Mouse (Mus musculus) layer of hippocampus, adult 18-20 months (tissue): Measurements from ENCODE around the gene Dnajb3. TPM values are rescaled to one million over a fixed set of nuclear protein-coding genes. Genes with fewer than 3 reads are reported as not detected.
A peak's percentile ranks its signal among the peaks of the same experiment; 100 is the strongest.

ENCODE experiments used
- DNase-seq, 2 experiments: peaks; one replicate each; pipeline ENCODE4 v3.0.0; 2022; ENCODE audit warnings: low spot score in 2 of 2
- long read RNA-seq: library from polyadenylated mRNA; stranded (forward); transcript quantifications from one replicate; pipeline ENCODE4 v2.0.0, GENCODE M21; 2021
- total RNA-seq, 2 experiments: library from RNA; stranded (reverse); gene quantifications; 2 replicates each; pipeline ENCODE4 v1.2.3; 2021

Gene Dnajb3
- 1 to 10 TPM; 2.9 to 3.2 TPM for total RNA-seq
- long read RNA-seq, partial matches to known transcripts, result 0 of 2 reads
- long read RNA-seq, other reads (novel, unspliced or antisense), result 0 of 2 reads

GRCm38 (mm10) chr1:88205294-88205922 is at the start of gene Dnajb3:
Gene Dnajb3, minus strand, starts transcription at chr1:88205782.
- DNase-seq, result peak; percentile 83 to 91

- no peak for DNase-seq
Observed at GRCm38 (mm10) chr1:88254793-88255465, 49.3 kb upstream of the Dnajb3 start.

- no peak for DNase-seq
Observed at GRCm38 (mm10) chr1:88253540-88253939, 48.0 kb upstream of the Dnajb3 start.

- no peak for DNase-seq
Observed at GRCm38 (mm10) chr1:88253106-88253505, 47.5 kb upstream of the Dnajb3 start.

- no peak for DNase-seq
Observed at GRCm38 (mm10) chr1:88250023-88250422, 44.4 kb upstream of the Dnajb3 start.

GRCm38 (mm10) chr1:88249596-88249995 is 44.0 kb upstream of the Dnajb3 start:
- DNase-seq, result no peak

- DNase-seq, result no peak
Observed at GRCm38 (mm10) chr1:88248658-88249057, 43.1 kb upstream of the Dnajb3 start.

- no peak for DNase-seq
Observed at GRCm38 (mm10) chr1:88247660-88248059, 42.1 kb upstream of the Dnajb3 start.

GRCm38 (mm10) chr1:88246386-88246785 is 40.8 kb upstream of the Dnajb3 start:
- DNase-seq, result no peak

- no peak for DNase-seq
Observed at GRCm38 (mm10) chr1:88245881-88246280, 40.3 kb upstream of the Dnajb3 start.

- DNase-seq, result no peak
Observed at GRCm38 (mm10) chr1:88243861-88244260, 38.3 kb upstream of the Dnajb3 start.

- DNase-seq, result no peak
Observed at GRCm38 (mm10) chr1:88240579-88240978, 35.0 kb upstream of the Dnajb3 start.

- DNase-seq, result no peak
Observed at GRCm38 (mm10) chr1:88240072-88240471, 34.5 kb upstream of the Dnajb3 start.

- no peak for DNase-seq
Observed at GRCm38 (mm10) chr1:88238771-88239170, 33.2 kb upstream of the Dnajb3 start.

GRCm38 (mm10) chr1:88237311-88237710 is 31.7 kb upstream of the Dnajb3 start:
- no peak for DNase-seq

- no peak for DNase-seq
Observed at GRCm38 (mm10) chr1:88235894-88236415, 30.4 kb upstream of the Dnajb3 start.

GRCm38 (mm10) chr1:88235046-88235893 is 29.7 kb upstream of the Dnajb3 start:
- DNase-seq, result no peak

GRCm38 (mm10) chr1:88234646-88235045 is 29.1 kb upstream of the Dnajb3 start:
- DNase-seq, result no peak

- no peak for DNase-seq
Observed at GRCm38 (mm10) chr1:88234248-88234610, 28.6 kb upstream of the Dnajb3 start.

GRCm38 (mm10) chr1:88233421-88234247 is 28.1 kb upstream of the Dnajb3 start:
- no peak for DNase-seq
